Mouse (Mus musculus): ENCODE measurements around the gene Bpi.

Gene Bpi

DNA sequence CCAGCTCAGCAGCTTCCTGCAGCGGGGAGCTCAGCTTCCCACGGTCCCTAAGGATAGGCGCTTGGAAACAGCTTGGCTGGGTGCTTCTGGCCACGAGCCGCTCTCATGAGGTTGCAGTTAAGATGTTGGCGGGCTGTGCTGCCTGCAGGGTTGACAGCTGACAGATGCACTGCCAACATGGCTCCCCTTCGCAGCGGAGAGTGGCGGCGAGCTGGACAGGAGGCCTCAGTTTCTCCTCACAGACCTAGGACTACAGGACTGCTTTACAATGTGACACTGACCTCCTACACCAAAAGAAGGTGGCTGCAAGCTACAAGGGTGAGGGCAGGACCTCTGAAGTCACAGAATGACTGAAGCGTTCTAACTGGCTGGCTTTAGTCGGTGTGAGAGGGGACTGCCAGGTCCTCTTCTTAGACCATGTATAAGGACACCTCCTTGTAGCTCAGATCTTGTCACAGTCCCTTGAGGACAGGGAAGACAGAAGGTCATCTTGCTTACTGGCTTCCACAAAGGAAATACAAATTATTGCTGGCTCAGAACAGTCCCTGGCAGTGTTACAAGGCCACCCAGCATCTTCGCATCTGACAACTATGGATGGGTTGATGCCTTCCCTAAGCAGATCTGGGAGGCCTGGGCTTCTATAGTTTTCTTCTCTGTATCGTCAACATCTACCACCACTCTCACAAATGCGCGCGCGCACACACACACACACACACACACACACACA is 15.6 kb upstream of the Bpi start:
- no peak for DNase-seq (ENCODE audit: low read depth)

DNA sequence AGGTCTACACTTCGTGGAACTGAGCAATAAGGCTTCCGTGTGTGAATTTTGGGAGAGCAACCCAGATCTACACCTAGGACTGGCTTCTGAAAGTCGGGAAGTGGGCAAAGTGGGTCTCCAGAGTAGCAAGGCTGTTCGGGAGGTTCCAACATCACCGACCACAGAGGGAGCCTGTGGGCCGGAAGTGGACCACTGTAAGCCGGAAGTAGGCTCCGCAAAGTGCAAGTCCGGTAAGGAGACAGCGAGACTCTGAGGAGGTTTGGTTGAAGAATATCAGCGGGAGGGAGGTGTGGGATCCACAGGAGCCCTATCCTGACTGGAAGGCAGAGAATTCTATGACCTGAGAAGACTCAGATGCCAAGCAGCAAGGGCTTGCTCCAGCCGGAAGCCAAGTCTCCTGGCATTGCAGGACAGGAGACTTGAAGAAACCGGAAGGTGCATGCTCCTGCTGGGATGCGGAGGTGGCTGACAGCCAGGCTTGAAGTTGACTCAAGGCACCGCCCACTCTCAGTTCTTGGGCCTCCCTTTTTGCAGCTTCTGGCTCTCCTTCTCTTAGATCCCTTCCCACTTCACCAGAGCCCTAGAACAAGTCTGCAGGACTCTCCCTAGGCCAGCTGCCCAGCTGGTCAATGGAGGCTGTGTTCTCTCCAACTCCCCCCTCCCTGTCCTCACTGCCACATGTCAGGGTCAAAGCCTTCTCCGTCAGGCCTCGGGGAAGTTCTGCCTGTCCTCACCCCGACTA is 14.6 kb upstream of the Bpi start:
- DNase-seq (ENCODE audit: low read depth) = no peak

DNA sequence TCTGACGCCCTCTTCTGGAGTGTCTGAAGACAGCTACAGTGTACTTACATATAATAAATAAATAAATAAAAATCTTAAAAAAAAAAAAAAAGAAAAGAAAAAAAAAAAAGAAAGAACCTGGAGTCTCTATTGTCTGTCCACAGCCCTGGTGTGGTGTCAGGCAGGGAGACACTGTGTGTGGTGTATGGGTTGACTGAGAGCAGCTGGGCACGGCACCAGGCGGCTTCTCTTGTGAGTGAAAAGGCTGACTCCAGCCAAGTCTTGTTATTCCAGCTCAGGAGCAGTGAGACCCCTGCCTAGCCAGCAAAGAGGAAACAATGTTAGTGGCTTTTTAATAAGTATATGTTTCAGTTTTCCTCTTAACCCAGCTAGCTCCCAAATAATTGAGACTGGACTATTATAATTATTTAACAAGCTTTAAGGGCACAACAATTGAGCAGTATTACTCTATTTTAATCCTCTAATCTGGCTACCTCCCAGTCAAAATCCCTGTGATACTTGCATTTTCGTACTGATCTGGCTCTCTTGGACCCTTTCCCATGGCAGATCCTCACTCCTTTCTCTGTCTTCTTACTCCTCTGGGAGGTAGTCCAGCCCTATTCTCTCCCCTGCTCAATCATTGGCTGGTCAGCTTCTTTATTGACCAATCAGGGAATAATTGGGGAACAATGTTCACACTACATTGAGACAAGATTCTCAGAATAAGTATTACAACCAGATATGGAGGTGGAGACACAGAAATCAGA is 12.6 kb upstream of the Bpi start:
- no peak for DNase-seq (ENCODE audit: low read depth)

DNA sequence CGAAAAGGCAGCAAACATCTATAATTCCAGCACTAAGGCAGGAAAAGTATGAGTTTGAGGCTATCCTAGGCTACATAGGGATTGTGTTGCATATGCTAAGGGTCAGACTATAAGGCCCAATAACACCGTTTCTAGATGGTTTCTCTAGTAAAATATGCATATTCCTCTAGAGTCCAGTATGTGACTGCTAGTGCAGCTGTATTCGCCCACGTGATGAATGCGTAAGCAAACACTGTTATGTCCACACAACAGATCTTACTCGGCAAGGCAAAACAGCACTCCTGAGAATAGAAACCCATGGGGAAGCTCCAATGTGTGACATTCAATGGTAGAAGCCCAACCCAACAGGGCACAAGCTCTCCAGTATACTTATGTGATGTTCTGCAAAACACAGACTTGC is 10.0 kb upstream of the Bpi start:
- DNase-seq (ENCODE audit: low read depth) = no peak

DNA sequence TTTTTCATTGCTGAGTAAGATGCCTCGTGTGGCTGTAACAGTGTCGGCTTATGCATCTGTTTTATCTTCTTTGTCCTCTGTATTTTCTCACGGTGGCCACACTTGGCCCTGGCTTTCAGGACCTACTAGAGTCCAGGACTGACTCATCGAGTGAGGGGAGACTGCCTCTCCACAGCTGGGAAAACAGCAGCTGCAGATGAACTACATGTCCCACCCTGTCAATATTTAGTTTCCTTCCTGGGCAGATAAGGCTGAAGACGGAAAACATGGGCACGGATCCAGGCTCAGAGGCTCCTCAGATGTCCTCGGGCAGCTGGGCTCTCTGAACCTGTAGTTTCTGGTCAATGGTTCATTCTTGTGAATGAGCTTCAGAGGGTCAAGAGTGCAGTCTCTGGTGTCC is 9.6 kb upstream of the Bpi start:
- DNase-seq (ENCODE audit: low read depth) = no peak

DNA sequence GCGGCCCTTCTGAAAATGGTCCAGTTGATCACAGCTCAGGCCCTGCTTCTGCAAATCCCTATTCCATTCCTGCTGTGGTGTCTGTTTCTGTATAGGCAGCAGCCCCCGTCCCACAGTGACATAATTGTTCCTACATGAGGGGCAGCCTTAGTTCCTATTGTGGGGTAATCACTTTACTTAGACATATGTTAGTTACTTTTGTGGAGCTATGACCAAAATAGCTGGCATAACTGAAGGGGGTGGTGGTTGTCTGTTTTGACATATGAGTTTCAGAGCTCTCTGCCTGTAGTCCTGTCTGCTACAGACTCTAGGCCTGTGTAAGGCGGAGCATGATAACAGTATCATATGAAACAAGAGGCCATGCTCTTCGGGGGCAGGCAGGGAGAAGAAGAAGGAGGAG is 7.3 kb upstream of the Bpi start:
- no peak for DNase-seq (ENCODE audit: low read depth)

DNA sequence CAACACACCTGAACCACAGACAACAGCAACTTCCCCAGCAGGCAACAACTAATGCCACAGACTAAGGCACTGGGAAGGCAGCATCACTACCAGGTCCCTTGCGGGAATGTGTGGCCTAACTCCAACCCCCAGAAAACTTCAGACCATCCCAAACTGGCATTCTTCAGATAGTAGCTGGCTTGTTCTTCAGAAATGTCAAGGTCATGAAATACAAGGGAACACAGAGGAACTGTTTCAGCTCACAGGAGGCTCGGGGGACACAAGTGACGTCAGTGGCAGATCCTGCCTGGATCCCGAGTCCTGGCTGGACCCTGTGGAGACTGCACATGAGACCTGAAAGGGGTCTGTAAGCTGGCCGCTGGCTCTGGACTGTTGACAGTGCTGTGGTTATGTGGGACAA is 4.1 kb upstream of the Bpi start:
- DNase-seq (ENCODE audit: low read depth) = no peak

DNA sequence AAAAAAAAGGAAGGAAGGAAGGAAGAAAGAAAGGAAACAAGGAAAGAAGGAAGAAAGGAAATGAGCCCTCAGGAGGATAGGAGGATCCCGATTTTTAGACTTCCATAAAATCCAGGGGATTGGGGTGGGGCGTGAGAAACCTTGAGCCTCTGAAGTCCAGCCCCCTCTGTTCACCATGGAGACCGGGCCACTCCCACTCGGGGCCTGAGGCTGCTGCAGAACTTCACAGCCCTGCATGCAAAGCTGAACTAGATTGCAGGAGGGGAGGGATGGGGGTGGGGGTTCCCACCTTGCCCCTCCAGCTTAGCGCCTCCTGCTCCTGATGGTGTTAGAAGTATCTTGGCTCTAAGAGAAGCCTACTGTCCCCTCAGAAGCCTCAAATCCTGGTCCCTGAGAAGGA is 1.0 kb upstream of the Bpi start:
- DNase-seq (ENCODE audit: low read depth) = no peak

DNA sequence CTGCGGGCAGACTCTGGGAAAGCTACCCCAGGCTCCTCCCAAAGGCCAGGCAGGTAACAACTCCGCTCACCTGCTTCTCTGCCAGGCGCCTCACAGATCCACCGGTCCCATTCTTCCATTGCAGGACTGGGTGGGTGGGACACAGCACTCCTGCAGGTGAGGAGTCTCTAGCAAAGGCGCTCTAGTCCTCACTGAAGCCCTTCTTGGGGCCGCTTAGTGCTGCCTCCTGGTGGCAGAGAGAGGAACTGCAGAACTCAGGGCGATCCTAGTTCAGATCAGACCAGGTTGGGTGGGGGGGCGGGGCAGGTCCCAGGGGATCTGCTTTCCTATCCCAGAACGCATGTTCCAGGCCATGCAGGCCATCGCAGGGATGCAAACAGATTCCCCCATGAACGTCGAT is 887 bp downstream of the Bpi start:
- peak; percentile 70 for DNase-seq (ENCODE audit: low read depth)

DNA sequence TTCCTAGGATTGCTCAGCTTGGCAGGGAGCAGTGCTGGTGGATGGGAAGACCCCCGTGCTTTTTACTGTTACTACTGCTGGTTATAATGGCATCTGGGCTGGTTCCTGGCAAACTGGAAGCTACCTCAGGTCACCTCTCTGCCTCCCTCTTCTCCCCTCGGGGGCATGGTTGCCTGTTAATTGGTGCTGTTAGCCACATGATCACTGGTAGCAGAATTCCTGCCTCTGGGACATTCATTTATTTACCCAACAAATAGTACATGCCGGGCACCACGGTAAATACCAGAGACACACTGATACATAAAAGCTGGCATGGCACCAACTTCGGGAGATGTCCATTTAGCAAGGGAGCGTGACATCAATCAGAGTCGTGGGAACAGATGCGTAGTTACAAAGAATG is 1.6 kb downstream of the Bpi start:
- DNase-seq (ENCODE audit: low read depth) = no peak

DNA sequence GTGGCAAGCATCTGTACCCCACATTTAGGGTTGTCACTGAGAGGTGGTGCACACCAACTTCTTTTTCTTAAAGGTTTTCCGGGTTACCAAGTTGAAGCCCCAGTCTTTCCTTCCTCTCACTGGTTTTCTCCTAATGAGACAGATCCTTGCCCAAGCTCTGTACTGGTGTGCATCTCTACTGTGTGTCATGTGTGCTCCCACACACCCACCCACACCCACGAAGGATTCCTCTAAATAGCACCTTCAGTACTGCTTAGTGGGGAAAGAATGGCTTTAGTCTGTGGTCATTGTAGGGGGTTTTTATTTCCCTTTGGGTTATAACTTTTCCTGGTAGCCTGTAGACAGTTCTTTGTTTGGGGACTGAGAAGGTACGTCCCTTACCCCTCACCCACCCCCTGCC is 7.0 kb downstream of the Bpi start:
- DNase-seq (ENCODE audit: low read depth) = no peak

DNA sequence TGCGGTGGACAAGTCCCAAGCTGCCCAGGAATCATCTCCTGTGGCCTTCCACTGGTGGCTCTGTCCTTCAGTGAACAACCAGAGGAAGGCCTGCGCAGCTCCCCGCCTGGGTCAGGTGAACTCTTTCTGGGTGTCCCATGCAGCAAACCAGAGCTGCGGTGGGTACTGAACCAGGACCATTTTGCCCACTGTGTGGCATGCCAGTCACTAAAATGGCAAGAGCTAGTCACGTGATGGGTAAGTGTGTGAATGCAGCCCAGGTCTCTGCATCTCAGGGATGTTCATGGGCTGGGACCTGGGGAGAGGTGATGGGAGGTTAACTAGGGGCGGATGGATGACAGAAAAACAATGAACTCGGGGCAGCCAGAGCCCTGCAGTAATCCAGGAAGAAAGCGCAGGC is 12.1 kb downstream of the Bpi start:
- DNase-seq (ENCODE audit: low read depth) = no peak

DNA sequence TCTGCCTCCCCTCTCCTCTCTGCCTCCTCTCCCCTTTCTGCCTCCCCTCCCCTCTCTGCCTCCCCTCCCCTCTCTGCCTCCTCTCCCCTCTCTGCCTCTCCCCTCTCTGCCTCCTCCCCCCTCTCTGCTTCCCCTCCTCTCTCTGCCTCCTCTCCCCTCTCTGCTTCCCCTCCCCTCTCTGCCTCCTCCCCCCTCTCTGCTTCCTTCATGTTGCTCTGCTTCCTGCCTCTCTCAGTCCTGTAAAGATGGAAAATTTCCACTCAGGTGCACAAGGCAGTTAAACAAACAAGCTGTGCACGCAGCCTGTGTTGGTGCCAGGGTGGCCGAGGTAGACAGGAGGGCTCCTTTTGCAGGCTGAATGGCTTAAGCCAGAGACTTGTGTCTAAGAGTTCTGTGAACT is 15.8 kb downstream of the Bpi start:
- DNase-seq (ENCODE audit: low read depth) = no peak

DNA sequence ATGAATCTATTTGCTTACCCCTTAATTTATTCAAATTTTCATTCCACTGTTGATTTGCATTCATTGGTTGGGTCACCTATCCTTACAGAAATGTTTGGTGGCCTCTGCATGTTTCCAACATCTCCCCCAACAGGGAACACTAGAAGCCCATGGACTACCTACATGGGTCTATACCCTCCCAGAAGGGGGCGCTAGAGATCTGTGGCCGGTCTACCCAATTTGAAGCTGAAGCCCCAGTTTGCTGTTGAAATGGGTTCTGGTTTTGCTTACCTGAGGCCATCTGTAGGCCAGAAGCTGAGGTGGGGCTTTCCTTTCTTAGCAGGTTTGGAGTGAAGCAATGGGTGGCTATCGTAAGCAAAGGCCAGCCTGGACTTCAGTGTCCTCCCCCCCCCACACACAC is 17.5 kb downstream of the Bpi start:
- DNase-seq (ENCODE audit: low read depth) = no peak

DNA sequence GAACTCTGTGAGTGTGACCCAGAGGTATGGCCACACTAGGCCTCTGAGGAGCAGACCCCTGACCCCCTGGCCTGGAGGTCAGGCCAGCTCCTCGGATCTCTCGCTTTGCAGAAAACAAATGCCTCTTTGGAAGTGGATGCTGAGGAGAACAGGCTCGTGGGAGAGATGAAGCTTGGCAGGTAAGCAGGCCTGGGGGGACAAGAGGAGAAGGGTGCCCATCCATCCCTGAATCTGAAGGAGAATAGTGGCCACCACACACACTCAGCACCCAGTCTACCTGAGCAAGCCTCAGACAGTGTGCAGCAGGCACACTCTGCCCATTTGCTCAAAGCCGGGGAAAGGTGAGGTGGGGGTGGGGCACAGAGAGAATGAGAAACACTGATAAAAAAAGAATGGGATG is 17.9 kb downstream of the Bpi start:
- DNase-seq (ENCODE audit: low read depth) = no peak

DNA sequence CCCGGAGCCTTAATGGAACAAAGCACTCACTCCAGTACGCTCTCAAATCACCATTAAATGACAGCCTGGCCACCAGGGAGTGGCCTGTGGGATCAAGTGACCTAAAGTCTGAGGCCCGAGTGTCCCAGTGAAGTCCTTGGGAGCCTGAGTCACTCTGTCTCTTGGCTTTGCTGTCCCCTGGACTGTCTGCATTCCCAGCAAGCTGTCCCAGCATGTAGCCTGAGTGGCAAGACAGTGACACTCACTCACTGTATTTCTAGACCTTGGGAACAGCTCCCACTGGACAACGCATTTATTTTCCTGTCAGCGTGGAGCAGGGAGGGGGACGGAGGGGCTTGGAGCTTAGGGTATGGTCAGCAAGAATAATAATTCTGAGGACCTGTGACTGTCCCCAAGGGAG is 18.6 kb downstream of the Bpi start:
- DNase-seq (ENCODE audit: low read depth) = no peak

DNA sequence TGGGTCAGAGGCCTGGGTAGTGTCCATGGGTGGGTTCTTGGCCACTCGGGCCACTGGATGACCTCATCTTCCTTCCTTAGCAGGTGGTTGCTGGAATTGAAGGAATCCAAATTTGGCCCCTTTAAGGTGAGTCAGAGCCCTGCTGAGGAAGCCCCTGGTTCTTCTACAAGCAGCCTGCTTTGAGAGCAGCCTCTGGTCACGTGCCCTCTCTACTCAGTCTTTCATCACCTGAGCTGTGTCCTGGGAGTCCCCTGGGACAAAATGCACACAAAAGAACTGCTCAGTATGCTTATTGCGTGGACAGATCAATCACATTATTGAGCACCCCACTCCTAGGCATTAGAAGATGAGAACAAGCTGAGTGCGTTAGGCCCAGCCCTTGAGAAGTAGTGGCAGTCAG is 19.0 kb downstream of the Bpi start:
- no peak for DNase-seq (ENCODE audit: low read depth)

DNA sequence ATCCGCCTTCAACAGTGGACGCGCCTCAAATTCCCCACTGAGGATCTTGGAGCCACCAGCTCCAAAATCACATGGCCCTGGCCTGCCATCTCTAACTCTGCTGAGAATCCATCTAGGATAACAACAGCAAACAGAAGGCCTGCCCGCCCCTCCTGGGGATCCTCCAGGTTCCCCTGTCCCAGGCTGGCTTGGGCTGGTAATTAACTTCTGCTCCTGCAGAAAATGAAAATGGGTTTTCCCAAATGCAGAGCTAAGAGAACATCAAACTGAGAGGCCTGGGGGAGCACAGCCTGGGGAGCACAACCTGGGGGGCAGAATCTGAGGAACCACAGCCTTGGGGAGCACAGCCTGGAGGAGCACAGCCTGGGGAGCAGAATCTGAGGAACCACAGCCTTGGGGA is 21.8 kb downstream of the Bpi start:
- DNase-seq (ENCODE audit: low read depth) = no peak

DNA sequence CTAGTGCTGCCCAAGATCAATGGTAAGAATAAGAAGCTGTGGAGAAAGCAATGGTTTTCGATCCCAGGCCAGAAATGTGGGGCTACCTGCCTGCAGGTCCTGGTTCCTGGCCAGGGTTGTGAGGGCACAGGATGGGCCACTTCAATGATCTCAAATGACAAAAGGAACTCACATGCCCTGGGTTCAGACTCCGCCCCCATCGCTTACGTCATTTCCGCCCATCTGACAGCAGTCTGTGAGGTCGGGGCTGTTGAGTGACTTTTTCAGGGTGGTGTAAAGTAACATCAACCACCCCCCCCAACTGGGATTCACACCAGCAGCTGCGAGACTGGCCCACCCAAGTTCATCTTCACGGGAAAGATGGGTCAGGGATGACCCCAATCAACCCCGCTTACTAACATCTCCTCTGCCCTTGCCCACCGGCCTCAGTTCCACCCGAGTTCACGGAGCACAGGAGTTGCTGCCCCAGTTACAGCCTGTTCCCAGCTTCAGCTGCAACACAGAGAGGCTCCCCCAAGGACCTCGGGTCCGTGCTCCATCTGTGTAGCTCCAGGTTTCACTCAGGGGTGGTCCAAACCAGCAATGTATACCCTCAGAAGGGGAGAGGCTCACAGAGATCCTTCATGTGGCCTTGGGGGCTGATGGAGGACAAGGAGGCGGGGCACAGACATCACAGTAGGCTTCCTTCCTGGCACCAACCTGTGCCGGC is 23.8 kb downstream of the Bpi start:
- DNase-seq (ENCODE audit: low read depth) = no peak

DNA sequence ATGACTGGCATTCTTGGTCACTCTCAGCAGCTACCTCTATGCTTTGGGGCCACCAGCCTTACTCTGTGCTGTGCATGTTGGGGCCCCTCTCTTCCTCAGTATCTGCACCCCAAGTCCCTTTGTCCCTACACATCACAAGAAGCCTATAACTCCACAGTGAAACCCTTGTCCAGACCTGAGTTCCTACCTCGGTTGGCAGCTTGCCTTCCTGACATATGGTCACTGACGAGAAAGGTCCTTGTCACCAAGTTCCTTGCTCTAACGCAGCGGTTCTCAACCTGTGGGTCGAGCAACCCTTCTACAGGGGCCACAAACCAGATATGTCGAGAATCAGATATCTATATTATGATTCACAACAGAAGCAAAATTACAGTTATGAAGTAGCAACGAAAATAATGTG is 25.2 kb downstream of the Bpi start:
- DNase-seq (ENCODE audit: low read depth) = no peak

DNA sequence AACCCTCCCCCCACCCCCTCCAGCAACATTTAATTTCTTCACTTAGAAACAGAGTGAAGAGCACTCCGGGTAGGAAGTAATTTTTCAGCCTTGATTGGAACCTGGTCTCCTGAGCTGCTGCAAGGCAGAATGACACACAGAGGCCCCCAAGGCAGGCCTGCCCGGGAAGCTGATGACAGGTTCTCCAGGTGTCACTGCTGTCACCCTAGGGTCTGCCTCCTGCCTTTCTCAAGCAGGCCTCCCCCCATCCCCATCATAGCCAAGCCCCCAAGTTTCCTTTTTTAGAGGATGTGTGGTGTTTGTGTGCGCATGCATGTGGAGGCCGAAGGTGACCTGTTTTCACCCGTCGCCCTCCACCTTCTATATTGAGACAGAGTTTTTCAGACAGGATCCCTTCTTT is 25.9 kb downstream of the Bpi start:
- no peak for DNase-seq (ENCODE audit: low read depth)

DNA sequence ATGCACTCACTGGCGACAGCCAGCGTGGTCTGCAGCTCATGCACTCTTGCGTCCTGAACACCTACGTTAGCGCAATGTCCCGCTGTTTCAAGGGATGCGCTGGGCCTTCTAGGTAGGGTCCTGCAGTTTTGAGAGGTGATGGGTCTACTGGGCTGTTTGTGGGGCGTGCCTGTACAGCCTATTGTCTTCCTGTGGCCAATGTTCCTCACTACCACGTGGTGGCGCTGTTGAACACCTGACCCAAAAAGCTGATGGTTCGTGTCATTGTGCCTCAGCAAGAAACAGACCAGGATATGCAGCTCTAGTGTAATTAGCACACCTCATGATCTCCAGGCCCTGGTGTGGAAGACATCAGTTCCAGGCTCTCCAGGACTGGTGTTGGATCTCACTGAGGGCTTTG is 26.7 kb downstream of the Bpi start:
- DNase-seq (ENCODE audit: low read depth) = peak; percentile 62

DNA sequence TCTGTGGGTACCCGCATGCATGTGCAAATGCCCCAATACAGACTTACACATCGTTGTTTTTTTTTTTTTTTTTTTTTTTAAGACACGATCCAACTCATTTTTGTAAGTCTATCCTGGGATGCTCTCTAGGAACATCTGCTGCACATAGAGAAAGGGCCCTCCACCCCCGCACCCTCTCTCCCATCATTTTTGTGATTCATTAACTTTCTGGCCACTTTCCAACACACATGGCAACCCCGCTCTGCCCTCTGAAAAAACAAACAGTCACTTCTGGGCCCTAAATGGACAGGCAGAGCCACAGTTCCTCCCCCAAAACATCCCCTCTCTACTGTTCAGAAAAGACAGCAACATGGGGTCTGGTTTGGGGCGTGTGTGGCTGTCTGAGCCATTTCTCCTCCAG is 27.8 kb downstream of the Bpi start:
- DNase-seq (ENCODE audit: low read depth) = peak; percentile 15
